Mouse (Mus musculus): ENCODE measurements around the gene Brca1. TPM values are rescaled to one million over a fixed set of nuclear protein-coding genes. Genes with fewer than 3 reads are reported as not detected.
"Not testable (repeated sequence)": the region's sequence is repeated elsewhere in the genome, so short reads cannot be mapped to it uniquely, and the experiment has no call there.

Gene Brca1
- 8.3 and 9.2 TPM in 2 replicates for polyA plus RNA-seq (2015; fragmentation: Nextera tagmentation; extraction: Ambion mirVana)

DNA sequence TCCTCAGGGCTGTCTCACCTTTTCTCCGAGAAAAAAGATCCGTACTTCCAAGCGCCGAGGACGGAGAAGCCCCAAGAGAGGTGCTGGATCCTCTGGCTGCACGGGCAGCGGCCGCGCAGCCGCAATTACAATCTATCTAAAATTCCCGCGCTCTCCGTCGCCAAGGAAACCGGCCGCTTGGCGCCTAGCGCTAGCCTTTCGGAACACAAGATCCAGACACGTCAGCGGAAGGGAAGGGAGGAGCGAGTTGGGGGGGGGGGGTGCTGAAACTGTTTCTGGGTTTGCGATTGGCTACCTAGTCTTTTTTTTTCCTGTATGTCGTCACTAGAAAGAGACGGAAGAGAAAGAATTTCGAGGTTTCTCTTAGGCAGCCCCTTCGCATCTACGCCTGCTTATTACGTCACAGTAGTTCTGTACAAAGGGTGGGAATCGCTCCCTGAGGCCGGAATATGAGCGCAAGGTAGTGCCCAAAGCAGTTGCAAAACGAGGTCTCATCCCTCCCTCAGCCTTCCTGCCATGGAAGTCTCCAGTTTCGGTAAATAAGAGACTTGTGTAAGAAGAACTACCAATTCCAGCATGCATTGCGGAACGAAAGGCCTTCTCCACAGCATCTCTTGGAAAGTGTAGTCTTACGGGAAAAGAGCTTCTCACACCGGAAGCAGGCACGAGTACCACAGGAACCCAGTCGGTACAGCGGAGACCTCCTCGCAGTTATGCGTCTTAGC is at the start of gene Brca1, which contains the start of gene Nbr1:
Brca1 (minus strand) TSS at position 205 of the 725 bp plus-strand sequence.
Nbr1 (plus strand) TSS at position 399 of the 725 bp plus-strand sequence.
- peaks cover 17% of the 10 kb centered on the region for H3K4me1 ChIP-seq (ENCODE audit: control insufficient read depth, insufficient read depth, low read length)
- peak within 1 kb of the TSS; percentile 97 for H3K27ac ChIP-seq (ENCODE audit: low read length)
- peak; percentile 83 for ATAC-seq (ENCODE audit: insufficient read depth, low FRiP score)
- peak within 1 kb of the TSS; percentile 96 for H3K4me3 ChIP-seq (replicated peaks; ENCODE audit: low read length)
- no peaks in the 10 kb centered on the region for H3K9me3 ChIP-seq (replicated peaks; ENCODE audit: control insufficient read depth, low read length)
- H3K9ac ChIP-seq (ENCODE audit: low read length) = peak within 1 kb of the TSS; percentile 88
- peak within 1 kb of the TSS; percentile 73 for H3K4me2 ChIP-seq (ENCODE audit: low read depth, low read length)
- H3K27me3 ChIP-seq (ENCODE audit: control insufficient read depth, insufficient read depth, low read length) = no peaks in the 10 kb centered on the region
- under 1% methylated on average over 43 of the region's 43 CpGs for WGBS
- no peaks in the 10 kb centered on the region for H3K36me3 ChIP-seq (ENCODE audit: control insufficient read depth, insufficient read depth, low read length)

GRCm38 (mm10) chr11:101599156-101599555 is 47.4 kb upstream of the Brca1 start, which contains the start of gene Gm11634:
Gm11634 (minus strand) TSS chr11:101599256.
- Histone ChIP-seq H3K36me3 (ENCODE audit: control insufficient read depth, insufficient read depth, low read length) (no peaks in the 10 kb centered on the region), H3K9ac (ENCODE audit: low read length) (no peak within 1 kb of the TSS), H3K4me1 (ENCODE audit: control insufficient read depth, insufficient read depth, low read length) (no peaks in the 10 kb centered on the region), H3K9me3 (replicated peaks; ENCODE audit: control insufficient read depth, low read length) (no peaks in the 10 kb centered on the region), H3K4me3 (replicated peaks; ENCODE audit: low read length) (no peak within 1 kb of the TSS), H3K27me3 (ENCODE audit: control insufficient read depth, insufficient read depth, low read length) (no peaks in the 10 kb centered on the region), H3K4me2 (ENCODE audit: low read depth, low read length) (no peak within 1 kb of the TSS), H3K27ac (ENCODE audit: low read length) (no peak within 1 kb of the TSS)
- 73% methylated on average over 6 of the region's 6 CpGs for WGBS
- no peak for ATAC-seq (ENCODE audit: insufficient read depth, low FRiP score)

DNA sequence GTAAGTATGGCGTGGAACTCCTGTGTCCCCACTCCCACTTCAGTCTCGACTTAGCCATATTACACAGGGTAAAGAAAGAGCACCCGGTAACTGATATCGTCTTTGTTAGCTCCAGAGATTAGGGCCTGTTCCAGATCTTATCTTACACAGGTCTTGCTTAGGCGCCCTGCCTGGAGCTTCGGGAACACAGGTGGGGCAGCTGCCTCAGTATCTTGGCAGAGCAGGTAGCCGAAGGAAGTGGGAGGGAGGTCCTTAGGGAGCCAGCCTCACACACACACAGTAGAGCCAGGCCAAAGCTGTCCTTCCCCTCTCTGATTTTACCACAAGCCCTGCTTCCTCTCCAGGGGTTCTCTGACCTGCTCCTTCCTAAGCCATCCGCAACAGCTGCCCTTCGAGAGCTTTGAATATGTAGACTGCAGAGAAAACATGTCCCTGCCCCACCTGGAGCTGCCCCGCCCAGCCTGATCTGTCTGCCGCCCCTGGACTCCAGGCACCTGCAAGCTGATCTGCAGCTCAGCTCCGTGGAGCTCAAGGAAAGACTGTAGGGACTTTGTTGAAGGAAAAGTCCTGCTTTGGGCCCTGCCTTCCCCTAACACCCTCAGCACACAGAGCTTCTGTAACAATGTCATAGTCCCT is 38.4 kb upstream of the Brca1 start:
- Histone ChIP-seq H3K36me3 (ENCODE audit: control insufficient read depth, insufficient read depth, low read length) (no peaks in the 10 kb centered on the region), H3K4me1 (ENCODE audit: control insufficient read depth, insufficient read depth, low read length) (no peaks in the 10 kb centered on the region), H3K4me2 (ENCODE audit: low read depth, low read length) (no peak overlapping the region), H3K27me3 (ENCODE audit: control insufficient read depth, insufficient read depth, low read length) (no peaks in the 10 kb centered on the region), H3K27ac (ENCODE audit: low read length) (peak overlapping the region; percentile 29), H3K4me3 (replicated peaks; ENCODE audit: low read length) (no peak overlapping the region), H3K9ac (ENCODE audit: low read length) (no peak overlapping the region), H3K9me3 (replicated peaks; ENCODE audit: control insufficient read depth, low read length) (no peaks in the 10 kb centered on the region)
- ATAC-seq (ENCODE audit: insufficient read depth, low FRiP score) = peak; percentile 56; the same call in 1 of the 2 replicates
- WGBS = 62% methylated on average over 12 of the region's 12 CpGs

GRCm38 (mm10) chr11:101589444-101589843 is 37.7 kb upstream of the Brca1 start:
- Histone ChIP-seq H3K4me2 (ENCODE audit: low read depth, low read length) (no peak overlapping the region), H3K4me1 (ENCODE audit: control insufficient read depth, insufficient read depth, low read length) (no peaks in the 10 kb centered on the region), H3K27ac (ENCODE audit: low read length) (peak overlapping the region; percentile 29), H3K9ac (ENCODE audit: low read length) (no peak overlapping the region), H3K36me3 (ENCODE audit: control insufficient read depth, insufficient read depth, low read length) (no peaks in the 10 kb centered on the region), H3K4me3 (replicated peaks; ENCODE audit: low read length) (no peak overlapping the region), H3K9me3 (replicated peaks; ENCODE audit: control insufficient read depth, low read length) (no peaks in the 10 kb centered on the region), H3K27me3 (ENCODE audit: control insufficient read depth, insufficient read depth, low read length) (no peaks in the 10 kb centered on the region)
- WGBS = 32% methylated on average over 5 of the region's 5 CpGs
- no peak for ATAC-seq (ENCODE audit: insufficient read depth, low FRiP score)

- no peak for ATAC-seq (ENCODE audit: insufficient read depth, low FRiP score)
- Histone ChIP-seq H3K4me2 (ENCODE audit: low read depth, low read length) (no peak overlapping the region), H3K36me3 (ENCODE audit: control insufficient read depth, insufficient read depth, low read length) (no peaks in the 10 kb centered on the region), H3K9ac (ENCODE audit: low read length) (no peak overlapping the region), H3K27me3 (ENCODE audit: control insufficient read depth, insufficient read depth, low read length) (no peaks in the 10 kb centered on the region), H3K27ac (ENCODE audit: low read length) (no peak overlapping the region), H3K4me1 (ENCODE audit: control insufficient read depth, insufficient read depth, low read length) (no peaks in the 10 kb centered on the region), H3K9me3 (replicated peaks; ENCODE audit: control insufficient read depth, low read length) (no peaks in the 10 kb centered on the region), H3K4me3 (replicated peaks; ENCODE audit: low read length) (no peak overlapping the region)
- WGBS = 90% methylated on average over 7 of the region's 7 CpGs
These were observed 37.1 kb upstream of the Brca1 start for GRCm38 (mm10) chr11:101588868-101589267.

- H3K4me3 ChIP-seq (replicated peaks; ENCODE audit: low read length) = no peak overlapping the region
- 87% methylated on average over 10 of the region's 10 CpGs for WGBS
- H3K9me3 ChIP-seq (replicated peaks; ENCODE audit: control insufficient read depth, low read length) = no peaks in the 10 kb centered on the region
- H3K4me1 ChIP-seq (ENCODE audit: control insufficient read depth, insufficient read depth, low read length) = no peaks in the 10 kb centered on the region
- ATAC-seq (ENCODE audit: insufficient read depth, low FRiP score) = no peak
- no peaks in the 10 kb centered on the region for H3K27me3 ChIP-seq (ENCODE audit: control insufficient read depth, insufficient read depth, low read length)
- H3K36me3 ChIP-seq (ENCODE audit: control insufficient read depth, insufficient read depth, low read length) = no peaks in the 10 kb centered on the region
- H3K9ac ChIP-seq (ENCODE audit: low read length) = no peak overlapping the region
- no peak overlapping the region for H3K27ac ChIP-seq (ENCODE audit: low read length)
- no peak overlapping the region for H3K4me2 ChIP-seq (ENCODE audit: low read depth, low read length)
These were observed 35.9 kb upstream of the Brca1 start for GRCm38 (mm10) chr11:101587676-101588075.

DNA sequence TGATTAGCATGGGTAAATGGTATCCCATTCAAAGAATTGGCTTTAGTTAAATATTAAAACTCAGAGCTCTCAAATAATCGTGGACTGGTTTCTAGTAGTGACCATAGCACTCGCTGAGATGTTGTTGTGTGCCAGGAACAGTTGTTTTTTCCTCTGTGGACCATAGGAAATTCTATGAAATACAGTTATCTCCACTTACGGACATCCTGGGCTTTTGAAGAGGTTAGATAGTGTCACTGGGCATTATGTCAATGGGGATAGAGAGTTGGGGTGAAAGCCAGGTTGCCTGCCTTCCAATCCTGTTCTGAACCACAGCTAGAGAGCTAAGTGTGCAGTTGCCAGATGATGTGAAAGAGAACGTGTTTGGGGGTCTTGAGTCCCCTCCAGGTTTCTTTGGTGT is 34.0 kb upstream of the Brca1 start:
- H3K4me2 ChIP-seq (ENCODE audit: low read depth, low read length) = no peak overlapping the region
- ATAC-seq (ENCODE audit: insufficient read depth, low FRiP score) = no peak
- no peaks in the 10 kb centered on the region for H3K36me3 ChIP-seq (ENCODE audit: control insufficient read depth, insufficient read depth, low read length)
- WGBS = 63% methylated on average over 4 of the region's 4 CpGs
- H3K4me1 ChIP-seq (ENCODE audit: control insufficient read depth, insufficient read depth, low read length) = no peaks in the 10 kb centered on the region
- H3K9me3 ChIP-seq (replicated peaks; ENCODE audit: control insufficient read depth, low read length) = no peaks in the 10 kb centered on the region
- no peak overlapping the region for H3K27ac ChIP-seq (ENCODE audit: low read length)
- no peak overlapping the region for H3K9ac ChIP-seq (ENCODE audit: low read length)
- H3K4me3 ChIP-seq (replicated peaks; ENCODE audit: low read length) = no peak overlapping the region
- H3K27me3 ChIP-seq (ENCODE audit: control insufficient read depth, insufficient read depth, low read length) = no peaks in the 10 kb centered on the region

GRCm38 (mm10) chr11:101585031-101585430 is 33.3 kb upstream of the Brca1 start:
- H3K27me3 ChIP-seq (ENCODE audit: control insufficient read depth, insufficient read depth, low read length); H3K4me2 ChIP-seq (ENCODE audit: low read depth, low read length); H3K9me3 ChIP-seq (replicated peaks; ENCODE audit: control insufficient read depth, low read length); H3K36me3 ChIP-seq (ENCODE audit: control insufficient read depth, insufficient read depth, low read length); H3K27ac ChIP-seq (ENCODE audit: low read length); H3K4me1 ChIP-seq (ENCODE audit: control insufficient read depth, insufficient read depth, low read length); H3K9ac ChIP-seq (ENCODE audit: low read length); ATAC-seq (ENCODE audit: insufficient read depth, low FRiP score); H3K4me3 ChIP-seq (replicated peaks; ENCODE audit: low read length): not testable (repeated sequence)
- 96% methylated on average over 1 of the region's 1 CpGs for WGBS

GRCm38 (mm10) chr11:101583205-101583604 is 31.4 kb upstream of the Brca1 start:
- Histone ChIP-seq H3K4me1 (ENCODE audit: control insufficient read depth, insufficient read depth, low read length) (no peaks in the 10 kb centered on the region), H3K36me3 (ENCODE audit: control insufficient read depth, insufficient read depth, low read length) (peaks cover 6% of the 10 kb centered on the region; the same call in 1 of the 2 replicates), H3K27ac (ENCODE audit: low read length) (no peak overlapping the region), H3K9me3 (replicated peaks; ENCODE audit: control insufficient read depth, low read length) (no peaks in the 10 kb centered on the region), H3K27me3 (ENCODE audit: control insufficient read depth, insufficient read depth, low read length) (no peaks in the 10 kb centered on the region), H3K4me2 (ENCODE audit: low read depth, low read length) (no peak overlapping the region), H3K9ac (ENCODE audit: low read length) (no peak overlapping the region), H3K4me3 (replicated peaks; ENCODE audit: low read length) (no peak overlapping the region)
- ATAC-seq (ENCODE audit: insufficient read depth, low FRiP score) = no peak
- 94% methylated on average over 2 of the region's 2 CpGs for WGBS

Data from stomach, embryonic 16.5 days (tissue).